Mouse (Mus musculus) spleen, embryonic (tissue): Measurements from ENCODE around the gene Ncam1.

Source experiments
- CTCF ChIA-PET: fragments of 350-600 bp; sonication (Branson Sonifier 250); formaldehyde crosslinking; loops from one replicate; lab custom pipeline; 2022; lab: Charles Lee

The Ncam1 gene

GRCm38 (mm10) chr9:49755214-49755613, 43.5 kb downstream of the Ncam1 start:
- CTCF ChIA-PET: no interaction called here

GRCm38 (mm10) chr9:49751466-49751865, 47.3 kb downstream of the Ncam1 start:
- CTCF ChIA-PET: no interaction called here

GRCm38 (mm10) chr9:49746176-49746575, 52.5 kb downstream of the Ncam1 start:
- CTCF ChIA-PET: no interaction called here

GRCm38 (mm10) chr9:49745696-49746095, 53.0 kb downstream of the Ncam1 start:
- CTCF ChIA-PET: no interaction called here

- CTCF ChIA-PET: no interaction called here
Observed at GRCm38 (mm10) chr9:49744286-49744685, 54.4 kb downstream of the Ncam1 start.

- CTCF ChIA-PET: no interaction called here
Observed at GRCm38 (mm10) chr9:49739935-49740334, 58.8 kb downstream of the Ncam1 start.

GRCm38 (mm10) chr9:49738546-49738945, 60.2 kb downstream of the Ncam1 start:
- CTCF ChIA-PET: no interaction called here

GRCm38 (mm10) chr9:49737166-49737565, 61.6 kb downstream of the Ncam1 start:
- CTCF ChIA-PET: no interaction called here

- CTCF ChIA-PET: no interaction called here
Observed at GRCm38 (mm10) chr9:49734348-49735007, 64.2 kb downstream of the Ncam1 start.

GRCm38 (mm10) chr9:49733726-49734125, 65.0 kb downstream of the Ncam1 start:
- CTCF ChIA-PET: no interaction called here

GRCm38 (mm10) chr9:49729479-49729878, 69.2 kb downstream of the Ncam1 start:
- CTCF ChIA-PET: no interaction called here

GRCm38 (mm10) chr9:49728211-49728610, 70.5 kb downstream of the Ncam1 start:
- CTCF ChIA-PET: no interaction called here

GRCm38 (mm10) chr9:49722765-49723164, 76.0 kb downstream of the Ncam1 start:
- CTCF ChIA-PET: no interaction called here

GRCm38 (mm10) chr9:49715121-49715520, 83.6 kb downstream of the Ncam1 start:
- CTCF ChIA-PET: no interaction called here

GRCm38 (mm10) chr9:49714091-49714490, 84.6 kb downstream of the Ncam1 start:
- CTCF ChIA-PET: no interaction called here

GRCm38 (mm10) chr9:49707646-49708045, 91.1 kb downstream of the Ncam1 start:
- CTCF ChIA-PET: no interaction called here

- CTCF ChIA-PET: no interaction called here
Observed at GRCm38 (mm10) chr9:49704196-49704967, 94.3 kb downstream of the Ncam1 start.

- CTCF ChIA-PET: no interaction called here
Observed at GRCm38 (mm10) chr9:49695371-49695770, 103.4 kb downstream of the Ncam1 start.

GRCm38 (mm10) chr9:49692791-49693190, 105.9 kb downstream of the Ncam1 start:
- CTCF ChIA-PET: no interaction called here

GRCm38 (mm10) chr9:49691344-49691743, 107.4 kb downstream of the Ncam1 start:
- CTCF ChIA-PET: no interaction called here

GRCm38 (mm10) chr9:49683566-49684273, 115.0 kb downstream of the Ncam1 start:
- CTCF ChIA-PET: no interaction called here

GRCm38 (mm10) chr9:49681848-49682469, 116.8 kb downstream of the Ncam1 start:
- CTCF ChIA-PET: no interaction called here
